Mouse (Mus musculus) monocyte, adult 5-6 weeks (primary cell): ENCODE data around the gene Dnajc4. TPM values are rescaled to one million over a fixed set of nuclear protein-coding genes. Genes with fewer than 3 reads are reported as not detected.

Experiments used
- ATAC-seq: fragments of 153-309, 156-312 bp; replicated peaks from 2 replicates; pipeline ENCODE4 v1.8.0; 2017; ENCODE audit warnings: mild to moderate bottlenecking; ENCODE audit not compliant: low TSS enrichment, insufficient number of reproducible peaks, severe bottlenecking, poor library complexity, low FRiP score
- total RNA-seq: library from RNA; stranded (forward); fragments of 200-1000, 200-491, 200-594 nt; gene quantifications from 3 replicates; pipeline ENCODE4 v1.2.3, GENCODE M21; 2017

Dnajc4 gene
- total RNA-seq, 1 experiment from 2014 or later: 20.1 TPM

GRCm38 (mm10) chr19:6979001-6979479, 13.3 kb downstream of the Dnajc4 start:
- ATAC-seq: no peak

- no peak for ATAC-seq
Observed at GRCm38 (mm10) chr19:6978639-6978974, 13.8 kb downstream of the Dnajc4 start.

- ATAC-seq: no peak
Observed at GRCm38 (mm10) chr19:6977759-6978638, 14.4 kb downstream of the Dnajc4 start.

GRCm38 (mm10) chr19:6975537-6976521, 16.5 kb downstream of the Dnajc4 start, which contains the start of gene Plcb3:
Gene Plcb3, minus strand, starts transcription at chr19:6976470.
- no peak for ATAC-seq

GRCm38 (mm10) chr19:6974211-6975205, 17.9 kb downstream of the Dnajc4 start, which contains the start of gene Ppp1r14b:
Gene Ppp1r14b, plus strand, starts transcription at chr19:6974968.
- ATAC-seq: peak; percentile 68

GRCm38 (mm10) chr19:6973581-6974190, 18.7 kb downstream of the Dnajc4 start:
- no peak for ATAC-seq

GRCm38 (mm10) chr19:6972247-6972917, 20.0 kb downstream of the Dnajc4 start:
- ATAC-seq: no peak

- no peak for ATAC-seq
Observed at GRCm38 (mm10) chr19:6971644-6972043, 20.7 kb downstream of the Dnajc4 start.

GRCm38 (mm10) chr19:6970460-6971085, 21.8 kb downstream of the Dnajc4 start:
- no peak for ATAC-seq

GRCm38 (mm10) chr19:6969665-6970381, 22.5 kb downstream of the Dnajc4 start:
- ATAC-seq: no peak

- ATAC-seq: no peak
Observed at GRCm38 (mm10) chr19:6969291-6969664, 23.1 kb downstream of the Dnajc4 start.

- no peak for ATAC-seq
Observed at GRCm38 (mm10) chr19:6968491-6969271, 23.7 kb downstream of the Dnajc4 start.

GRCm38 (mm10) chr19:6956461-6956860, 35.9 kb downstream of the Dnajc4 start:
- no peak for ATAC-seq

- ATAC-seq: no peak
Observed at GRCm38 (mm10) chr19:6955424-6955823, 36.9 kb downstream of the Dnajc4 start.

GRCm38 (mm10) chr19:6954046-6954445, 38.3 kb downstream of the Dnajc4 start:
- no peak for ATAC-seq

GRCm38 (mm10) chr19:6952712-6953037, 39.7 kb downstream of the Dnajc4 start:
- no peak for ATAC-seq
